Mouse (Mus musculus): ENCODE measurements around the gene Jmjd7.

Jmjd7 gene

GRCm38 (mm10) chr2:120026984-120027949, at the start of gene Jmjd7, which contains the start of gene Gm28042:
Gene Jmjd7, plus strand, starts transcription at chr2:120027483.
Gene Gm28042, plus strand, starts transcription at chr2:120027493.
- DNase-seq = peak; percentile 95

- DNase-seq = no peak
Measured at GRCm38 (mm10) chr2:119980343-119980986, 46.8 kb upstream of the Jmjd7 start.

GRCm38 (mm10) chr2:119981631-119982030, 45.7 kb upstream of the Jmjd7 start:
- no peak for DNase-seq

- DNase-seq = no peak
Measured at GRCm38 (mm10) chr2:119985871-119986270, 41.4 kb upstream of the Jmjd7 start.

- DNase-seq = no peak
Measured at GRCm38 (mm10) chr2:119986369-119986768, 40.9 kb upstream of the Jmjd7 start.

GRCm38 (mm10) chr2:119987441-119987840, 39.8 kb upstream of the Jmjd7 start:
- no peak for DNase-seq

GRCm38 (mm10) chr2:119988952-119989351, 38.3 kb upstream of the Jmjd7 start:
- no peak for DNase-seq

GRCm38 (mm10) chr2:119990881-119991280, 36.4 kb upstream of the Jmjd7 start:
- no peak for DNase-seq

GRCm38 (mm10) chr2:119992349-119992748, 34.9 kb upstream of the Jmjd7 start:
- no peak for DNase-seq

- DNase-seq = no peak
Measured at GRCm38 (mm10) chr2:119993515-119993914, 33.8 kb upstream of the Jmjd7 start.

- DNase-seq = no peak
Measured at GRCm38 (mm10) chr2:119994839-119995238, 32.4 kb upstream of the Jmjd7 start.

- no peak for DNase-seq
Measured at GRCm38 (mm10) chr2:119995391-119996281, 31.6 kb upstream of the Jmjd7 start.

- no peak for DNase-seq
Measured at GRCm38 (mm10) chr2:119997354-119997753, 29.9 kb upstream of the Jmjd7 start.

GRCm38 (mm10) chr2:119999731-120000130, 27.6 kb upstream of the Jmjd7 start:
- no peak for DNase-seq

GRCm38 (mm10) chr2:120000882-120001584, 26.2 kb upstream of the Jmjd7 start:
- no peak for DNase-seq

- no peak for DNase-seq
Measured at GRCm38 (mm10) chr2:120001956-120002355, 25.3 kb upstream of the Jmjd7 start.

- no peak for DNase-seq
Measured at GRCm38 (mm10) chr2:120003970-120004369, 23.3 kb upstream of the Jmjd7 start.

- DNase-seq = no peak
Measured at GRCm38 (mm10) chr2:120006696-120007095, 20.6 kb upstream of the Jmjd7 start.

GRCm38 (mm10) chr2:120007680-120008210, 19.5 kb upstream of the Jmjd7 start:
- DNase-seq = no peak

GRCm38 (mm10) chr2:120008672-120009071, 18.6 kb upstream of the Jmjd7 start:
- no peak for DNase-seq

GRCm38 (mm10) chr2:120011462-120012200, 15.7 kb upstream of the Jmjd7 start:
- DNase-seq = peak; percentile 33 to 36

Measured in thymus, postnatal 36 days (tissue).